In genomic region chrX:140428252-140428651, GRCm38 (mm10) we compare ENCODE assay signal across 12 mouse cellular contexts. TPM values are rescaled to one million over a fixed set of nuclear protein-coding genes. Genes with fewer than 3 reads are reported as not detected.
DNase-seq lines count a peak whose midpoint lies in the region.
"Had no signal": no experiment of that assay in that cellular context is flagged by ENCODE, and none has a peak within 500 bp of the region (broad histone marks: within the 10 kb centered on the region; RNA-seq: fewer than 3 reads in every experiment).

No protein-coding gene starts in this region.

- no peaks in the 10 kb centered on the region for H3K4me1 ChIP-seq in limb, embryonic 10.5 days
- H3K4me1 ChIP-seq: forebrain, embryonic 13.5 days; heart, embryonic 15.5 days; limb, embryonic 13.5 days; midbrain, embryonic 12.5 days had no signal

- no peak overlapping the region for H3K4me3 ChIP-seq in limb, embryonic 10.5 days
- H3K4me3 ChIP-seq: forebrain, embryonic 13.5 days; heart, embryonic 15.5 days; limb, embryonic 13.5 days; midbrain, embryonic 12.5 days had no signal

- peaks cover 73% of the 10 kb centered on the region for H3K27me3 ChIP-seq in limb, embryonic 10.5 days (ENCODE audit: low read depth, poor library complexity, severe bottlenecking)
- H3K27me3 ChIP-seq: forebrain, embryonic 13.5 days had no signal

- WGBS in limb, embryonic 10.5 days, result 66% methylated on average over 8 of the region's 8 CpGs

- H3K27ac ChIP-seq in limb, embryonic 10.5 days, result no peak overlapping the region
- H3K27ac ChIP-seq: forebrain, embryonic 13.5 days; heart, embryonic 15.5 days; limb, embryonic 13.5 days; midbrain, embryonic 12.5 days had no signal

- H3K9me3 ChIP-seq in limb, embryonic 10.5 days (replicated peaks), result no peaks in the 10 kb centered on the region
- H3K9me3 ChIP-seq: forebrain, embryonic 13.5 days; heart, embryonic 15.5 days; limb, embryonic 13.5 days; midbrain, embryonic 12.5 days had no signal

- DNase-seq in kidney, adult 9 months, result peak; percentile 31
- DNase-seq in kidney, postnatal 14 days, result no peak
- DNase-seq in B cell, adult 2 months, result peak; percentile 24 to 39
- peak; percentile 18 for DNase-seq in MEL-GATA-1-ER (ENCODE audit: extremely low read depth, low read depth)
- peak; percentile 12 for DNase-seq in lung, postnatal 25 days (ENCODE audit: low spot score)
- no peak for DNase-seq in layer of hippocampus, adult 9-10 months (ENCODE audit: low spot score)
- no peak for DNase-seq in limb, embryonic 10.5 days (ENCODE audit: low spot score)
- no peak for DNase-seq in frontal cortex, postnatal 14 days (ENCODE audit: low spot score in 2 of 2)

- no peaks in the 10 kb centered on the region for H3K36me3 ChIP-seq in limb, embryonic 10.5 days
- H3K36me3 ChIP-seq: heart, embryonic 15.5 days; limb, embryonic 13.5 days; midbrain, embryonic 12.5 days had no signal

RNA-seq across cellular contexts. Expression of gene Prps1, which starts 28.2 kb away (rescaled TPM):
- polyA plus RNA-seq in limb, embryonic 10.5 days (2016; fragmentation: Nextera tagmentation; extraction: Ambion mirVana), result 95.7 and 111 TPM in 2 replicates

Comparison
In these comparisons a context has a peak if more than half of its experiments do, and no peak if none do; other contexts are left out.
1. DNase-seq: peak in kidney, adult 9 months (single experiment), B cell, adult 2 months (2 of 2), MEL-GATA-1-ER (single experiment) and lung, postnatal 25 days (single experiment); none in kidney, postnatal 14 days (single experiment), layer of hippocampus, adult 9-10 months (single experiment), limb, embryonic 10.5 days (single experiment) and frontal cortex, postnatal 14 days (0 of 2).